Mouse (Mus musculus): ENCODE measurements around the gene Gap43. TPM values are rescaled to one million over a fixed set of nuclear protein-coding genes. Genes with fewer than 3 reads are reported as not detected.

The Gap43 gene
- total and polyA plus RNA-seq, 3 experiments: not detected

- in situ Hi-C loops (cut with MboI; ENCODE audit: low pct_ligation_motif_present, low pct_unique_long_range_greater_than_20kb, low sequenced_read_pairs) (no loop called here), dilution Hi-C loops (cut with MboI; ENCODE audit: extremely low pct_ligation_motif_present, extremely low pct_unique_long_range_greater_than_20kb, low sequenced_read_pairs) (no loop called here)
- Histone ChIP-seq H3K9ac (ENCODE audit: insufficient read depth, low read depth) (no peak overlapping the region), H3K27ac (ENCODE audit: insufficient read depth, low read depth) (no peak overlapping the region), H3K4me1 (ENCODE audit: control insufficient read depth in 1 of 2, insufficient read depth in 2 of 2) (peaks cover 0 to 6% of the 10 kb centered on the region in 2 experiments; a peak in 2 of 4 replicates), H3K9me3 (replicated peaks; ENCODE audit: low read length) (no peaks in the 10 kb centered on the region), H3K4me3 (replicated peaks in 1 of 3; ENCODE audit: low read depth in 2 of 3, low read length in 2 of 3, poor library complexity in 1 of 3) (no peak overlapping the region), H3K36me3 (replicated peaks in 1 of 2; ENCODE audit: control insufficient read depth in 1 of 2, insufficient read depth in 1 of 2, low read length in 1 of 2) (no peaks in the 10 kb centered on the region), H3K4me2 (ENCODE audit: insufficient read depth, low read depth, poor library complexity, severe bottlenecking) (no peak overlapping the region), H3K79me2 (replicated peaks; ENCODE audit: control insufficient read depth, extremely low read depth, insufficient read depth, poor library complexity, severe bottlenecking) (no peaks in the 10 kb centered on the region), H3K27me3 (replicated peaks) (no peaks in the 10 kb centered on the region)
- DNase-seq (ENCODE audit: extremely low read depth): no peak
- TF ChIP-seq ZC3H11A (IDR thresholded peaks at IDR 0.05; ENCODE audit: low read depth, low read length) (no peak), PAX5 (IDR thresholded peaks at IDR 0.05; ENCODE audit: low read length) (no peak), JUN (IDR thresholded peaks at IDR 0.05; ENCODE audit: insufficient read depth, low read depth, low read length) (no peak), ZMIZ1 (IDR thresholded peaks at IDR 0.05; ENCODE audit: low read depth, low read length) (no peak), EP300 (IDR thresholded peaks at IDR 0.05; ENCODE audit: low read length) (no peak), MXI1 (IDR thresholded peaks at IDR 0.05; ENCODE audit: low read depth, low read length) (no peak), CTCF (conservative IDR thresholded peaks at IDR 0.05 in 1 of 2, IDR thresholded peaks at IDR 0.05 in 1 of 2; ENCODE audit: low read depth in 2 of 2, low read length in 2 of 2) (no peak)
Measured at GRCm38 (mm10) chr16:42265185-42265584, 75.3 kb downstream of the Gap43 start.

GRCm38 (mm10) chr16:42262935-42263542 is 77.4 kb downstream of the Gap43 start:
- no peaks in the 10 kb centered on the region for H3K27me3 ChIP-seq (replicated peaks)
- no peak overlapping the region for H3K27ac ChIP-seq (ENCODE audit: insufficient read depth, low read depth)
- no peaks in the 10 kb centered on the region for H3K79me2 ChIP-seq (replicated peaks; ENCODE audit: control insufficient read depth, extremely low read depth, insufficient read depth, poor library complexity, severe bottlenecking)
- no peak for TF ChIP-seq TCF12 (IDR thresholded peaks at IDR 0.05; ENCODE audit: low read depth, low read length)
- TF ChIP-seq ELF1 (IDR thresholded peaks at IDR 0.05; ENCODE audit: low read depth, low read length): no peak
- no peak for TF ChIP-seq TBP (conservative IDR thresholded peaks at IDR 0.05; ENCODE audit: low read depth, low read length)
- TF ChIP-seq ZNF384 (IDR thresholded peaks at IDR 0.05; ENCODE audit: low read depth, low read length): no peak
- no peak for TF ChIP-seq CHD2 (IDR thresholded peaks at IDR 0.05; ENCODE audit: low read length)
- no peak for TF ChIP-seq NELFE (IDR thresholded peaks at IDR 0.05; ENCODE audit: low read depth, low read length)
- TF ChIP-seq RCOR1 (conservative IDR thresholded peaks at IDR 0.05; ENCODE audit: low read depth, low read length): no peak
- TF ChIP-seq CHD1 (IDR thresholded peaks at IDR 0.05; ENCODE audit: low read depth, low read length): no peak
- no peak for TF ChIP-seq SIN3A (IDR thresholded peaks at IDR 0.05; ENCODE audit: low read length)
- TF ChIP-seq MEF2A (IDR thresholded peaks at IDR 0.05; ENCODE audit: borderline replicate concordance, low read depth, low read length): no peak
- TF ChIP-seq KAT2A (IDR thresholded peaks at IDR 0.05; ENCODE audit: insufficient replicate concordance, low read length): no peak
- no peak for TF ChIP-seq IRF4 (IDR thresholded peaks at IDR 0.05; ENCODE audit: low read depth, low read length)
- TF ChIP-seq ZMIZ1 (IDR thresholded peaks at IDR 0.05; ENCODE audit: low read depth, low read length): no peak
- no peak for TF ChIP-seq ETS1 (conservative IDR thresholded peaks at IDR 0.05; ENCODE audit: low read depth, low read length)
- TF ChIP-seq GABPA (IDR thresholded peaks at IDR 0.05; ENCODE audit: insufficient replicate concordance, low read depth, low read length): no peak
- H3K9ac ChIP-seq (ENCODE audit: insufficient read depth, low read depth): no peak overlapping the region
- dilution Hi-C loops (cut with MboI; ENCODE audit: extremely low pct_ligation_motif_present, extremely low pct_unique_long_range_greater_than_20kb, low sequenced_read_pairs): no loop called here
- DNase-seq (ENCODE audit: extremely low read depth): no peak
- H3K9me3 ChIP-seq (replicated peaks; ENCODE audit: low read length): no peaks in the 10 kb centered on the region
- no peak overlapping the region for H3K4me3 ChIP-seq (replicated peaks in 1 of 3; ENCODE audit: low read depth in 2 of 3, low read length in 2 of 3, poor library complexity in 1 of 3)
- H3K36me3 ChIP-seq (replicated peaks in 1 of 2; ENCODE audit: control insufficient read depth in 1 of 2, insufficient read depth in 1 of 2, low read length in 1 of 2): no peaks in the 10 kb centered on the region
- peaks cover 0 to 6% of the 10 kb centered on the region in 2 experiments; a peak in 2 of 4 replicates for H3K4me1 ChIP-seq (ENCODE audit: control insufficient read depth in 1 of 2, insufficient read depth in 2 of 2)
- H3K4me2 ChIP-seq (ENCODE audit: insufficient read depth, low read depth, poor library complexity, severe bottlenecking): no peak overlapping the region
- in situ Hi-C loops (cut with MboI; ENCODE audit: low pct_ligation_motif_present, low pct_unique_long_range_greater_than_20kb, low sequenced_read_pairs): no loop called here
